Mouse (Mus musculus) liver, adult 2 months (tissue): ENCODE results near the gene Wt1.

Experiments used
- CTCF ChIP-seq: fragments of 200-500 bp; IDR thresholded peaks from 2 replicates; pipeline ENCODE4 v1.5.1; 2011; ENCODE audit warnings: low read depth, low read length, control low read depth
- POLR2A ChIP-seq: fragments of 200-500 bp; IDR thresholded peaks from 2 replicates; pipeline ENCODE4 v1.6.1; 2011; ENCODE audit warnings: low read length, control low read depth; ENCODE audit not compliant: insufficient read depth; ENCODE audit errors: extremely low read depth

- TF ChIP-seq CTCF = no peak
- no peak for TF ChIP-seq POLR2A
Measured at GRCm38 (mm10) chr2:105178871-105179270, 52.5 kb downstream of the Wt1 start.
